Mouse (Mus musculus) kidney, postnatal 36 days (tissue): ENCODE measurements around the gene Tmem161b.
"Not testable (repeated sequence)": the region's sequence is repeated elsewhere in the genome, so short reads cannot be mapped to it uniquely, and the experiment has no call there.

ENCODE experiments used
- DNase-seq, 2 experiments: peaks; one replicate each; pipeline ENCODE4 v3.0.0; 2021 to 2022; ENCODE audit warnings: mixed read lengths in 2 of 2

Tmem161b gene

GRCm38 (mm10) chr13:84221820-84222681, at the start of gene Tmem161b:
Gene Tmem161b (plus strand): TSS chr13:84222296.
- DNase-seq = peak; percentile 91 to 92

GRCm38 (mm10) chr13:84185835-84186234, 36.3 kb upstream of the Tmem161b start:
- not testable (repeated sequence) for DNase-seq

- DNase-seq = no peak
These were observed 29.4 kb upstream of the Tmem161b start for GRCm38 (mm10) chr13:84192723-84193122.

GRCm38 (mm10) chr13:84222682-84222992, 541 bp downstream of the Tmem161b start:
- no peak for DNase-seq

- DNase-seq = no peak
These were observed 922 bp downstream of the Tmem161b start for GRCm38 (mm10) chr13:84223018-84223417.

GRCm38 (mm10) chr13:84234019-84234418, 11.9 kb downstream of the Tmem161b start:
- peak in 1 of 2 experiments; percentile 23 for DNase-seq

- no peak for DNase-seq
These were observed 14.7 kb downstream of the Tmem161b start for GRCm38 (mm10) chr13:84236768-84237167.

- no peak for DNase-seq
These were observed 16.1 kb downstream of the Tmem161b start for GRCm38 (mm10) chr13:84238184-84238583.

- no peak for DNase-seq
These were observed 26.0 kb downstream of the Tmem161b start for GRCm38 (mm10) chr13:84248065-84248464.

- no peak for DNase-seq
These were observed 29.2 kb downstream of the Tmem161b start for GRCm38 (mm10) chr13:84251295-84251694.

- DNase-seq = no peak
These were observed 33.0 kb downstream of the Tmem161b start for GRCm38 (mm10) chr13:84255047-84255446.

GRCm38 (mm10) chr13:84264418-84264817, 42.3 kb downstream of the Tmem161b start:
- not testable (repeated sequence) for DNase-seq

- DNase-seq = no peak
These were observed 54.1 kb downstream of the Tmem161b start for GRCm38 (mm10) chr13:84276246-84276645.

GRCm38 (mm10) chr13:84280352-84280751, 58.3 kb downstream of the Tmem161b start:
- DNase-seq = no peak

- DNase-seq = no peak
These were observed 60.9 kb downstream of the Tmem161b start for GRCm38 (mm10) chr13:84282966-84283365.

- DNase-seq = no peak
These were observed 62.9 kb downstream of the Tmem161b start for GRCm38 (mm10) chr13:84284764-84285558.

GRCm38 (mm10) chr13:84285559-84285945, 63.5 kb downstream of the Tmem161b start:
- no peak for DNase-seq

GRCm38 (mm10) chr13:84299445-84300053, 77.5 kb downstream of the Tmem161b start:
- DNase-seq = no peak

- DNase-seq = no peak
These were observed 121.2 kb downstream of the Tmem161b start for GRCm38 (mm10) chr13:84343272-84343671.

- DNase-seq = no peak
These were observed 121.8 kb downstream of the Tmem161b start for GRCm38 (mm10) chr13:84343691-84344495.

- DNase-seq = no peak
These were observed 122.6 kb downstream of the Tmem161b start for GRCm38 (mm10) chr13:84344711-84345110.

GRCm38 (mm10) chr13:84345114-84345513, 123.0 kb downstream of the Tmem161b start:
- peak in 1 of 2 experiments; percentile 6 for DNase-seq
